Comparison of ENCODE assay signal across 28 mouse cellular contexts in genomic region chr6:53429368-53429767, GRCm38 (mm10).
DNase-seq lines count a peak whose midpoint lies in the region; ATAC-seq and TF ChIP-seq lines count a peak whose summit lies in the region.
"Had no signal": no experiment of that assay in that cellular context is flagged by ENCODE, and none has a peak within 500 bp of the region (broad histone marks: within the 10 kb centered on the region; RNA-seq: fewer than 3 reads in every experiment).

No protein-coding gene starts in this region.

- DNase-seq in forebrain, postnatal 0 days = no peak
- DNase-seq in limb, embryonic 11.5 days (ENCODE audit: low spot score) = no peak
- DNase-seq in limb, embryonic 10.5 days (ENCODE audit: low spot score) = no peak
- DNase-seq in brain, embryonic 14.5 days (ENCODE audit: low read depth) = peak; percentile 79
- DNase-seq in gastrocnemius, postnatal 4 days (ENCODE audit: low spot score in 2 of 2) = no peak
- no peak for DNase-seq in left cerebral cortex, adult 8-10 months (ENCODE audit: low spot score in 2 of 2)
- DNase-seq: adrenal gland, adult 8-10 months; cerebellum, adult 8-10 months; cerebellum, postnatal 25 days; gastrocnemius, postnatal 14 days; heart, adult 11 months; kidney, adult 9 months; kidney, postnatal 10 days; layer of hippocampus, adult 9-11 months; right cerebral cortex, postnatal 4 days; thymus, adult 18-20 months; thymus, postnatal 25 days had no signal

- no peak overlapping the region; the same call in 1 of the 2 replicates for H3K4me2 ChIP-seq in forebrain, embryonic 13.5 days
- no peak overlapping the region for H3K4me2 ChIP-seq in forebrain, postnatal 0 days (ENCODE audit: low read depth)
- no peak overlapping the region for H3K4me2 ChIP-seq in limb, embryonic 11.5 days (ENCODE audit: low read depth, severe bottlenecking)
- H3K4me2 ChIP-seq in limb, embryonic 13.5 days (replicated peaks) = peak overlapping the region; percentile 31
- H3K4me2 ChIP-seq: embryonic facial prominence, embryonic 12.5 days; heart, embryonic 15.5 days; liver, embryonic 15.5 days; lung, embryonic 14.5 days; midbrain, embryonic 11.5 days had no signal

- H3K4me3 ChIP-seq in forebrain, embryonic 13.5 days = no peak overlapping the region
- no peak overlapping the region for H3K4me3 ChIP-seq in forebrain, postnatal 0 days (ENCODE audit: low read depth, low read length)
- H3K4me3 ChIP-seq in limb, embryonic 11.5 days (ENCODE audit: low read depth, low read length) = no peak overlapping the region
- H3K4me3 ChIP-seq in limb, embryonic 10.5 days = no peak overlapping the region
- H3K4me3 ChIP-seq in limb, embryonic 13.5 days = no peak overlapping the region
- H3K4me3 ChIP-seq: embryonic facial prominence, embryonic 12.5 days; heart, embryonic 10.5 days; heart, embryonic 15.5 days; liver, embryonic 15.5 days had no signal

- no peak for TF ChIP-seq CTCF in forebrain, postnatal 0 days (IDR thresholded peaks at IDR 0.05; ENCODE audit: low read depth)
- no peak for TF ChIP-seq CTCF in brain, embryonic 14.5 days (IDR thresholded peaks at IDR 0.05; ENCODE audit: borderline replicate concordance, extremely low read depth, insufficient read depth, insufficient read length)

- H3K4me1 ChIP-seq in forebrain, embryonic 13.5 days = peaks cover 44% of the 10 kb centered on the region
- H3K4me1 ChIP-seq in forebrain, postnatal 0 days (ENCODE audit: insufficient read depth) = no peaks in the 10 kb centered on the region
- peaks cover 24% of the 10 kb centered on the region for H3K4me1 ChIP-seq in limb, embryonic 11.5 days (ENCODE audit: control insufficient read depth, insufficient read depth, low read length)
- peaks cover 38% of the 10 kb centered on the region for H3K4me1 ChIP-seq in limb, embryonic 10.5 days
- peaks cover 60% of the 10 kb centered on the region for H3K4me1 ChIP-seq in limb, embryonic 13.5 days
- H3K4me1 ChIP-seq: heart, embryonic 15.5 days; liver, embryonic 15.5 days had no signal

- no peak for TF ChIP-seq POLR2A in brain, embryonic 14.5 days (IDR thresholded peaks at IDR 0.05; ENCODE audit: borderline replicate concordance, extremely low read depth, insufficient read depth, insufficient read length, poor library complexity, severe bottlenecking)

- H3K27ac ChIP-seq in forebrain, embryonic 13.5 days = peak overlapping the region; percentile 40
- no peak overlapping the region for H3K27ac ChIP-seq in forebrain, postnatal 0 days (ENCODE audit: low read depth, low read length)
- H3K27ac ChIP-seq in limb, embryonic 11.5 days (replicated peaks; ENCODE audit: low read depth, low read length) = no peak overlapping the region
- no peak overlapping the region for H3K27ac ChIP-seq in limb, embryonic 10.5 days
- peak overlapping the region; percentile 67; the same call in 1 of the 2 replicates for H3K27ac ChIP-seq in limb, embryonic 13.5 days
- H3K27ac ChIP-seq: embryonic facial prominence, embryonic 12.5 days; heart, embryonic 10.5 days; heart, embryonic 15.5 days; liver, embryonic 15.5 days; stomach, postnatal 0 days had no signal

- peak; percentile 62; the same call in 1 of the 2 replicates for ATAC-seq in forebrain, embryonic 13.5 days
- ATAC-seq in forebrain, postnatal 0 days = no peak
- ATAC-seq in limb, embryonic 11.5 days (ENCODE audit: insufficient number of reproducible peaks, low FRiP score, low TSS enrichment, low read depth) = 0 out of 2 replicates have a peak, but pooled peaks have one; percentile 17
- peak; percentile 52; the same call in 1 of the 2 replicates for ATAC-seq in limb, embryonic 13.5 days (ENCODE audit: low FRiP score, low read depth)
- ATAC-seq: intestine, postnatal 0 days had no signal

- no peaks in the 10 kb centered on the region for H3K36me3 ChIP-seq in forebrain, embryonic 13.5 days (ENCODE audit: poor library complexity, severe bottlenecking)
- H3K36me3 ChIP-seq in forebrain, postnatal 0 days (ENCODE audit: insufficient read depth) = no peaks in the 10 kb centered on the region
- no peaks in the 10 kb centered on the region for H3K36me3 ChIP-seq in limb, embryonic 11.5 days (ENCODE audit: control insufficient read depth, insufficient read depth, low read length)
- no peaks in the 10 kb centered on the region for H3K36me3 ChIP-seq in limb, embryonic 10.5 days
- H3K36me3 ChIP-seq in limb, embryonic 13.5 days = no peaks in the 10 kb centered on the region
- H3K36me3 ChIP-seq: embryonic facial prominence, embryonic 12.5 days; G1E; heart, embryonic 10.5 days; heart, embryonic 15.5 days; liver, embryonic 15.5 days had no signal

- H3K9ac ChIP-seq in forebrain, embryonic 13.5 days = no peak overlapping the region
- H3K9ac ChIP-seq in forebrain, postnatal 0 days = no peak overlapping the region
- no peak overlapping the region for H3K9ac ChIP-seq in limb, embryonic 11.5 days (ENCODE audit: low read length)
- no peak overlapping the region for H3K9ac ChIP-seq in limb, embryonic 13.5 days
- H3K9ac ChIP-seq: embryonic facial prominence, embryonic 12.5 days; heart, embryonic 15.5 days; liver, embryonic 15.5 days; lung, embryonic 14.5 days had no signal

- no peaks in the 10 kb centered on the region for H3K9me3 ChIP-seq in forebrain, embryonic 13.5 days (replicated peaks)
- no peaks in the 10 kb centered on the region for H3K9me3 ChIP-seq in forebrain, postnatal 0 days (ENCODE audit: low read length)
- H3K9me3 ChIP-seq in limb, embryonic 11.5 days (ENCODE audit: control insufficient read depth, low read length) = no peaks in the 10 kb centered on the region; the same call in 1 of the 2 replicates
- H3K9me3 ChIP-seq in limb, embryonic 10.5 days (replicated peaks) = no peaks in the 10 kb centered on the region
- no peaks in the 10 kb centered on the region for H3K9me3 ChIP-seq in limb, embryonic 13.5 days
- H3K9me3 ChIP-seq: embryonic facial prominence, embryonic 12.5 days; heart, embryonic 10.5 days; heart, embryonic 15.5 days; liver, embryonic 15.5 days had no signal

- WGBS in forebrain, embryonic 13.5 days = 46% methylated on average over 7 of the region's 7 CpGs
- 22% methylated on average over 7 of the region's 7 CpGs for WGBS in forebrain, postnatal 0 days
- 31% methylated on average over 7 of the region's 7 CpGs for WGBS in limb, embryonic 11.5 days
- WGBS in limb, embryonic 10.5 days = 61% methylated on average over 7 of the region's 7 CpGs
- WGBS in limb, embryonic 13.5 days = 18% methylated on average over 7 of the region's 7 CpGs

- H3K27me3 ChIP-seq in forebrain, embryonic 13.5 days = no peaks in the 10 kb centered on the region
- H3K27me3 ChIP-seq in forebrain, postnatal 0 days (ENCODE audit: insufficient read depth, low read length) = no peaks in the 10 kb centered on the region
- no peaks in the 10 kb centered on the region for H3K27me3 ChIP-seq in limb, embryonic 11.5 days (ENCODE audit: control insufficient read depth, insufficient read depth, low read length)
- H3K27me3 ChIP-seq in limb, embryonic 10.5 days (ENCODE audit: low read depth, poor library complexity, severe bottlenecking) = no peaks in the 10 kb centered on the region
- H3K27me3 ChIP-seq in limb, embryonic 13.5 days = no peaks in the 10 kb centered on the region
- H3K27me3 ChIP-seq: embryonic facial prominence, embryonic 12.5 days; heart, embryonic 15.5 days; liver, embryonic 15.5 days had no signal

Comparison
In these comparisons a context has a peak if more than half of its experiments do, and no peak if none do; other contexts are left out.
1. H3K27ac ChIP-seq: peak in forebrain, embryonic 13.5 days (single experiment) and limb, embryonic 13.5 days (single experiment); none in forebrain, postnatal 0 days (single experiment), limb, embryonic 11.5 days (single experiment) and limb, embryonic 10.5 days (single experiment).